Mouse (Mus musculus) neutrophil, adult 59 days (primary cell): ENCODE data around the gene Olfr592. TPM values are rescaled to one million over a fixed set of nuclear protein-coding genes. Genes with fewer than 3 reads are reported as not detected.

Experiments
- total RNA-seq, 2 experiments: library from RNA; stranded (reverse); gene quantifications; 1 replicate in 1 of 2; 2 replicates in 1 of 2; pipeline ENCODE4 v1.2.4; 2023

Olfr592 gene
- total RNA-seq: not detected

GRCm38 (mm10) chr7:103184503-103184902 lies at the start of gene Olfr592:
Gene Olfr592 (plus strand): TSS chr7:103184803.

GRCm38 (mm10) chr7:103140579-103140978 lies 44.0 kb upstream of the Olfr592 start, which contains the start of gene Olfr588-ps1:
Gene Olfr588-ps1 (plus strand): TSS chr7:103140879.

GRCm38 (mm10) chr7:103156256-103156655 lies 28.3 kb upstream of the Olfr592 start, which contains the start of gene Olfr589:
Gene Olfr589 (minus strand): TSS chr7:103156356.

GRCm38 (mm10) chr7:103178240-103178639 lies 6.4 kb upstream of the Olfr592 start, which contains the start of gene Olfr591:
Gene Olfr591 (minus strand): TSS chr7:103178340.

GRCm38 (mm10) chr7:103211562-103211961 lies 27.0 kb downstream of the Olfr592 start, which contains the start of gene Olfr593:
Gene Olfr593 (plus strand): TSS chr7:103211862.

GRCm38 (mm10) chr7:103216696-103217095 lies 32.1 kb downstream of the Olfr592 start, which contains the start of gene Olfr594:
Gene Olfr594 (plus strand): TSS chr7:103216996.

Other genes starting within 250 kb of the Olfr592 start
- gene Olfr573-ps1, start 242.2 kb upstream of the Olfr592 start, total RNA-seq: not detected
- not detected for gene Olfr574, start 236.3 kb upstream of the Olfr592 start, total RNA-seq
- gene Olfr575, start 226.0 kb upstream of the Olfr592 start, total RNA-seq: not detected
- gene Olfr576, start 222.1 kb upstream of the Olfr592 start, total RNA-seq: not detected
- gene Olfr577, start 208.9 kb upstream of the Olfr592 start, total RNA-seq: not detected
- not detected for gene Olfr578, start 195.5 kb upstream of the Olfr592 start, total RNA-seq
- not detected for gene Olfr582, start 146.8 kb upstream of the Olfr592 start, total RNA-seq
- gene Olfr583, start 133.5 kb upstream of the Olfr592 start, total RNA-seq: not detected
- gene Olfr584, start 102.9 kb upstream of the Olfr592 start, total RNA-seq: not detected
- not detected for gene Olfr585, start 87.1 kb upstream of the Olfr592 start, total RNA-seq
- gene Olfr586, start 59.2 kb upstream of the Olfr592 start, total RNA-seq: not detected
- not detected for gene Olfr588-ps1, start 43.9 kb upstream of the Olfr592 start, total RNA-seq
- not detected for gene Olfr589, start 28.4 kb upstream of the Olfr592 start, total RNA-seq
- gene Olfr591, start 6.5 kb upstream of the Olfr592 start, total RNA-seq: not detected
- not detected for gene Olfr593, start 27.1 kb downstream of the Olfr592 start, total RNA-seq
- gene Olfr594, start 32.2 kb downstream of the Olfr592 start, total RNA-seq: not detected
- not detected for gene Usp17ld, start 67.7 kb downstream of the Olfr592 start, total RNA-seq
- not detected for gene Olfr596, start 120.8 kb downstream of the Olfr592 start, total RNA-seq
- not detected for gene Olfr597, start 131.5 kb downstream of the Olfr592 start, total RNA-seq
- gene Olfr598, start 138.8 kb downstream of the Olfr592 start, total RNA-seq: not detected
- not detected for gene Olfr599, start 151.1 kb downstream of the Olfr592 start, total RNA-seq
- not detected for gene Olfr600, start 164.9 kb downstream of the Olfr592 start, total RNA-seq
- not detected for gene Olfr601, start 177.9 kb downstream of the Olfr592 start, total RNA-seq
- gene Olfr603, start 201.4 kb downstream of the Olfr592 start, total RNA-seq: not detected
- gene Usp17lc, start 230.3 kb downstream of the Olfr592 start, total RNA-seq: not detected